Mouse (Mus musculus): Measurements from ENCODE around the gene Hbs1l. TPM values are rescaled to one million over a fixed set of nuclear protein-coding genes. Genes with fewer than 3 reads are reported as not detected.

Gene Hbs1l
- 27.8 and 33.5 TPM in 2 replicates for polyA plus RNA-seq (2012; rRNA removed)

DNA sequence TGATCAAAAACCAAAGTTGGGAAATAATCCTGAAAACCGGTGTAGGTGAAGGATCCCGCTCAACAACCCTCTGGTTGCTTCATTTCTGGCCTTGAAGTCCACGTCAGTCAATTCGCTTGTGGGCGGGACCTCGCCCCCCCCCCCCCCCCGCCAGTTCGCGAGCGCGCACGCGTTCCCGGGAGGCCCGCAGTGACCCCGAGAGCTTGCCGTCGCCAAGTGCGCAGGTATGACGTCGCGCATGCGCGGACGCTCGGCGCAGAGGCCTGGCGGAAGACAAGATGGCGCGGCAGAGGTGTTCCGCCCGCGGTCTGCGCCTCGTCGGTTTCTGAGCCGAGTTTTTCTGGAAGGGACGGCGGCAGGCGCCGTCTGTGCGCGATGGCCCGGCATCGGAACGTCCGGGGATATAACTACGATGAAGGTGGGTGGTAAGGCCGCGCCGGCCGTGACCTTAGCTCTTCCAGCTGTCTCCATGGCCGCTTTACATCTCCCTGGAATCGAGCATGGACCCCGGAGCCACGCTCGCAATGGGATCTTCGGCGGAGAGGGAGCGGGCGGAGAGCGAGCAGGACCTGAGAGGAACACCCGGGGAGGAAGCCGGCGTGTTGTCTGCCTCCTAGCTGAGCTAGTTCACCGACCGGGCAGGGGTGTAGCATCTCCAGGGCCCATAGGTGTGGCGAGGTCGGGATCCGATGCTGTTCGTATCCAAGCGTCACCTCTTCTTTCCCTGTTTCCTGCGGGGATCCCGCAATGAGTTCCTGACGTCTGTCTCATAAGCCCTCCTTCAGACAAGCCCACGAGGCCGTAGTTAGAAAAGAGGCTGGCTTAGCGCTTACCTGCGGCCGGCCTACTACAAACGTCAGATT is at the start of gene Hbs1l:
Gene Hbs1l (plus strand): TSS at position 221 of the 863 bp plus-strand sequence.
- Histone ChIP-seq H3K4me1 (replicated peaks; ENCODE audit: control insufficient read depth, insufficient read depth, low read length) (peaks cover 4% of the 10 kb centered on the region), H3K36me3 (ENCODE audit: control insufficient read depth, insufficient read depth, low read length) (peaks cover 11% of the 10 kb centered on the region; the same call in 1 of the 2 replicates), H3K27me3 (ENCODE audit: control insufficient read depth, insufficient read depth, low read length) (no peaks in the 10 kb centered on the region), H3K4me3 (ENCODE audit: control insufficient read depth, insufficient read depth, low read length) (peak within 1 kb of the TSS; percentile 97), H3K27ac (ENCODE audit: control insufficient read depth, insufficient read depth, low read length) (peak within 1 kb of the TSS; percentile 41)
- WGBS, result under 1% methylated on average over 81 of the region's 81 CpGs
- DNase-seq, result peak; percentile 90
- TF ChIP-seq POLR2A (IDR thresholded peaks at IDR 0.05; ENCODE audit: control insufficient read depth, extremely low read depth, insufficient read depth, low read length, poor library complexity) (no peak; the same call in 1 of the 2 replicates), CTCF (IDR thresholded peaks at IDR 0.05; ENCODE audit: borderline replicate concordance, control insufficient read depth, extremely low read depth, insufficient read depth, low read length, poor library complexity) (no peak)

DNA sequence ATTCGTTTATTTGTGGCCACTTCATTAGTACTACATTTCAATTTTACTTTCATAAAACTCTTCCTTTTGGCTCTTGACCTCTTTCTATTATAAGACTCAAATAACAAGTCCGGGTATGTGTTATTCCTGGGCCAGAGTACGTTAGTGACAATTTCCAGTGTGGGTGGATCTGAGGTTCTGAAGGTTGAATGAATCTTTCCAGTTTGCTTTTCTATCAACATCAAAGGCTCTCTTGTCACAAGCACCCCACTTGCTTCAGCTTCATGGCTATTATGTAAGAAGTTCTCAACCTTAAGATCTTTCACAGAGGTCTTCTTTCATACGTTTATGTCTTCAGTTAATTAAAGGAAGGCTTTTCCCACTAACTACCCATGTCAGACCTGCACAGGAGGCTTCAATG is 47.2 kb upstream of the Hbs1l start:
- H3K27ac ChIP-seq (ENCODE audit: control insufficient read depth, insufficient read depth, low read length), result no peak overlapping the region
- WGBS, result 32% methylated on average over 4 of the region's 4 CpGs

DNA sequence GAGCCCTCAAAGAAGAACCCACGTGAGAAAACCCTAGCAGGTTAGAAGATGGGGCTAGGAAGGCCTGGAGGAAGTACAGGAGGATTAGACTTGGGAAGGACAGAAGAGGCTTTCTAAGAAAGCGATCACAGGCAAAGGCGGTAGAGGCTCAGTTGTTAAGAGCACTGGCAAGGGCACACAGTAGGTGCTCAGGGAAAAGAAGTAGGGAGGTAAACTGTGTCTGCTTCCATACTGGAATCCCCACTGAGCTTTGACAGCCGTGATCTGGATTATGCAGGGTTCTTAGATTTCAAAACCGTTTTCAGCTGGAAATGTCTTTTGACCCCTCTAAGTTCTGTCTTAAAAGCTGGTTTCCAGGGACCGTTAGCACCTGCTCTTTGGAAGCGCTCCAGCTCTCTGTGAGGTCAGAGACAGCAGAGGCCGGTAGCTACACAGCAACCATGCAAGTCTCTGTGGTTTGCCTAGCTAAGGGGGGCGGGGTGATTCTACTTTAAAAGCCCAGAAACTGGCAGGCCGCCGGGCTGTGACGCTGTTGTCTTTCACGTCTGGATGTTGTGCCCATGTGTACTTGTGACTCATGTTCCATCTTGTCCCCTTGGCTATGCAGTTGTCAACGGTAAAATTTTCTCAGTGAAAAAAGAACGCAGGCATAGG is 43.8 kb upstream of the Hbs1l start:
- H3K4me3 ChIP-seq (ENCODE audit: control insufficient read depth, insufficient read depth, low read length), result no peak overlapping the region
- no peaks in the 10 kb centered on the region for H3K36me3 ChIP-seq (ENCODE audit: control insufficient read depth, insufficient read depth, low read length)
- peaks cover 22% of the 10 kb centered on the region for H3K4me1 ChIP-seq (replicated peaks; ENCODE audit: control insufficient read depth, insufficient read depth, low read length)
- H3K27ac ChIP-seq (ENCODE audit: control insufficient read depth, insufficient read depth, low read length), result peak overlapping the region; percentile 97
- TF ChIP-seq CTCF (IDR thresholded peaks at IDR 0.05; ENCODE audit: borderline replicate concordance, control insufficient read depth, extremely low read depth, insufficient read depth, low read length, poor library complexity), result no peak
- TF ChIP-seq POLR2A (IDR thresholded peaks at IDR 0.05; ENCODE audit: control insufficient read depth, extremely low read depth, insufficient read depth, low read length, poor library complexity), result no peak
- DNase-seq, result peak; percentile 85
- H3K27me3 ChIP-seq (ENCODE audit: control insufficient read depth, insufficient read depth, low read length), result no peaks in the 10 kb centered on the region
- WGBS, result 4% methylated on average over 15 of the region's 15 CpGs

More for the DNA sequence above, 47.2 kb upstream of the Hbs1l start:
- DNase-seq, result no peak
- no peak for TF ChIP-seq CTCF (IDR thresholded peaks at IDR 0.05; ENCODE audit: borderline replicate concordance, control insufficient read depth, extremely low read depth, insufficient read depth, low read length, poor library complexity)
- TF ChIP-seq POLR2A (IDR thresholded peaks at IDR 0.05; ENCODE audit: control insufficient read depth, extremely low read depth, insufficient read depth, low read length, poor library complexity), result no peak
- H3K27me3 ChIP-seq (ENCODE audit: control insufficient read depth, insufficient read depth, low read length), result no peaks in the 10 kb centered on the region
- no peak overlapping the region for H3K4me3 ChIP-seq (ENCODE audit: control insufficient read depth, insufficient read depth, low read length)
- no peaks in the 10 kb centered on the region for H3K36me3 ChIP-seq (ENCODE audit: control insufficient read depth, insufficient read depth, low read length)
- H3K4me1 ChIP-seq (replicated peaks; ENCODE audit: control insufficient read depth, insufficient read depth, low read length), result peaks cover 15% of the 10 kb centered on the region

DNA sequence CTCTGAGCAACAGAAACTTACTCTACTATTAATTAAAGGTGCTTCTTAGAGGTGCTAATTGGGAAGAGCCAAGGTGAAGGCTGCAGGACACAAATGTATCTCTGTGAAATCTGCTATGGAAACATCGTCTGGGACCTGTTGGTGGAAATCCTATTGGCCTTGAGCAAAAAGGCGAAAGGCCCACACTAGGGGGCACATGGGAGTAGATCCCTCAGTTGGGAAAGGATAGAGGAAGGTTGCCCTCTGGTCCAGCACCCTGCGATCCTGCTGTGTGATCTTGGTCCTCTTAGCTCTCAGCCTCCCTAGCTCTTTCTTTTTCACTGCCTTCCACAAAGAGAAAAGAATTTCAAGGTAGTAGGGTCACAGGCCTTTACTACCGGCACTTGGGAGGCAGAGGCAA is 43.0 kb upstream of the Hbs1l start:
- 89% methylated on average over 4 of the region's 4 CpGs for WGBS

DNA sequence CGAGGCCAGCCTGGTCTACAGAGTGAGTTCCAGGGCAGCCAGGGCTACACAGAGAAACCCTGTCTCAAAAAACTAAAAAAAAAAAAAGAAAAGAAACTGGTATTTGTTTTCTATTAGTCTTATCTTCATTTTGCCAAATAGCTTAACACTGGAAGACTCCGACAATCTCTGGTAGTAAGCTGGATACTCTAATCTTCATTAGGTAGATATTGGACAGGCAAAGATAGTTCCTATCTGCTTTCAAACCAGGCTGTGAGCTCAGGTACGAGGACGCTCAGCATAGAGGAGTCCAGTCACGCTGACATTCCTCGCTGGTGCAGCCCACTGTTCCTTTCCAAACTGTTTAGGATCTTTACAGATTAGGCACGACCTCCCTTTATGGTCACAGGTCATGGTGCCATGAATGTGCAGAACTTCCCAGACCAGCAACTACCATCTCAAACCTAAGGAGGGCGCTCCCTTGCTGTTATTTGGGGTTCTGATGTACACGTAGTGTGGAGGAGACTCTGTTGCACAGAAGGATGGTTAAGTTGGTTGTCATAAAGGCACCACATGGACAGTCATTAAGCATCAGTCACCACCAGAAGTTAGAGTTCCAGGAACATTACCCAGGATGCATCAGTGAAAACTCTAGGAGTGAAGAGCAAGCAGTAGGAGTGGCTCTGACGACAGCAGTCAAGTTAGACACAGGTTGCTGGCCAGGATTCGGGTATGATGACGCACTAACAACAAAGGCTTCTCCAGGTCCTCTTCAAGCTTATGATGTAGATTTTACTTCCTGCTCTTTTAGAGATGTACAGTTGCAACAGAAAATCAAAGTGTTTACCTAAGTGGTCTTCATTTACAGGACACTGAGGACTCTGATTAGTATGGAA is 41.3 kb upstream of the Hbs1l start:
- H3K4me1 ChIP-seq (replicated peaks; ENCODE audit: control insufficient read depth, insufficient read depth, low read length), result peaks cover 25% of the 10 kb centered on the region
- no peaks in the 10 kb centered on the region for H3K27me3 ChIP-seq (ENCODE audit: control insufficient read depth, insufficient read depth, low read length)
- no peak overlapping the region for H3K27ac ChIP-seq (ENCODE audit: control insufficient read depth, insufficient read depth, low read length)
- H3K36me3 ChIP-seq (ENCODE audit: control insufficient read depth, insufficient read depth, low read length), result no peaks in the 10 kb centered on the region
- DNase-seq, result no peak
- no peak for TF ChIP-seq POLR2A (IDR thresholded peaks at IDR 0.05; ENCODE audit: control insufficient read depth, extremely low read depth, insufficient read depth, low read length, poor library complexity)
- H3K4me3 ChIP-seq (ENCODE audit: control insufficient read depth, insufficient read depth, low read length), result no peak overlapping the region
- WGBS, result 76% methylated on average over 12 of the region's 12 CpGs

More for the DNA sequence above, 43.0 kb upstream of the Hbs1l start:
- H3K4me3 ChIP-seq (ENCODE audit: control insufficient read depth, insufficient read depth, low read length), result no peak overlapping the region
- no peak for TF ChIP-seq POLR2A (IDR thresholded peaks at IDR 0.05; ENCODE audit: control insufficient read depth, extremely low read depth, insufficient read depth, low read length, poor library complexity)
- DNase-seq, result peak; percentile 54
- no peaks in the 10 kb centered on the region for H3K36me3 ChIP-seq (ENCODE audit: control insufficient read depth, insufficient read depth, low read length)
- H3K27ac ChIP-seq (ENCODE audit: control insufficient read depth, insufficient read depth, low read length), result peak overlapping the region; percentile 62
- peaks cover 25% of the 10 kb centered on the region for H3K4me1 ChIP-seq (replicated peaks; ENCODE audit: control insufficient read depth, insufficient read depth, low read length)
- no peaks in the 10 kb centered on the region for H3K27me3 ChIP-seq (ENCODE audit: control insufficient read depth, insufficient read depth, low read length)

DNA sequence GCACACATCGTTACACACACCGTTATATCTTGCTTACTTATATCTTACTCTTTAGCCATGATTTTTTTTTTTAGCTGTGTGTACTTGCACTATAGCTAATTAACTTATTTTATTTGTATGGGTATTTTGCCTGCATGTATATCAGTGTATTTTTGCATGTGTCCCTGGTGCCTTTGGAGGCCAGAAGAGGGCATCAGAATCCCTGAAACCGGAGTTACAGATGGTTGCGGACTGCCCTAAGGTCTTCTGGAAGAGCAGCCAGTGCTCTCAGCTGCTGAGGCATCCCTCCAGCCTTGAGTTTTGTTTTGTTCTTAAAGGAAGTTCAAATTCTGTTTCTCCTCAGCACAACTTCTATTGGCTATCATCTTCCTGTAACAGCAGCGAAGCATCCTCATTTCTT is 38.5 kb upstream of the Hbs1l start:
- H3K36me3 ChIP-seq (ENCODE audit: control insufficient read depth, insufficient read depth, low read length), result no peaks in the 10 kb centered on the region
- H3K27ac ChIP-seq (ENCODE audit: control insufficient read depth, insufficient read depth, low read length), result no peak overlapping the region
- H3K4me1 ChIP-seq (replicated peaks; ENCODE audit: control insufficient read depth, insufficient read depth, low read length), result peaks cover 20% of the 10 kb centered on the region
- H3K4me3 ChIP-seq (ENCODE audit: control insufficient read depth, insufficient read depth, low read length), result no peak overlapping the region
- H3K27me3 ChIP-seq (ENCODE audit: control insufficient read depth, insufficient read depth, low read length), result no peaks in the 10 kb centered on the region
- 93% methylated on average over 5 of the region's 5 CpGs for WGBS
- DNase-seq, result peak; percentile 33
- no peak for TF ChIP-seq CTCF (IDR thresholded peaks at IDR 0.05; ENCODE audit: borderline replicate concordance, control insufficient read depth, extremely low read depth, insufficient read depth, low read length, poor library complexity)
- TF ChIP-seq POLR2A (IDR thresholded peaks at IDR 0.05; ENCODE audit: control insufficient read depth, extremely low read depth, insufficient read depth, low read length, poor library complexity), result no peak

Data from thymus, adult 2 months (tissue).